Mouse (Mus musculus) bone marrow, adult 2 months (tissue): Measurements from ENCODE around the gene Gm17349.
A peak's percentile ranks its signal among the peaks of the same experiment; 100 is the strongest.

Experiments used
- CTCF ChIP-seq: fragments of 200-500 bp; IDR thresholded peaks from 2 replicates; pipeline ENCODE4 v1.5.1; 2011; ENCODE audit warnings: low read length, control low read depth; ENCODE audit not compliant: control insufficient read depth, insufficient read depth
- POLR2A ChIP-seq: fragments of 200-500 bp; IDR thresholded peaks from 2 replicates; pipeline ENCODE4 v1.6.1; 2011; ENCODE audit warnings: low read depth, mild to moderate bottlenecking, control low read depth, low read length, borderline replicate concordance; ENCODE audit not compliant: control insufficient read depth

DNA sequence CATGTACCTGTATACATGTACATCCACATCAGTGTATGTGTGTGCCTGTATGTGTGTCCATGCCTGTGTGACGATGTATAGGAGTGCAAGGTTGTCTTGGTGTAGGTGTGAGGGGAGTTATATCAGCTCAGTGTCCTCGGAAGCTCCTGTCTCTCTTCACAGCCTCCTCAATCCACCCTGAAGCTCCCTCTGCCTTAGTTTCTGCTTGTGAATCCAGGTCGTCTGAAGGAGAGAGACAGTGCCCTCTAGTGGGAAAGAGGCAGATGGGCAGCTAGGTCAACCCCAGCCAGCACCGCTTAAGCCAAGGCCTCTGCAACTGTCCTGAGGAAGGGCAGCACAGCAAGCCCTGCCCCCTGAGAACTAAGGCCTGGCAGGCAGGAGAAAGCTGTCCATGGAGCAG lies 16.6 kb downstream of the Gm17349 start:
- TF ChIP-seq CTCF (peak; percentile 92), POLR2A (no peak)
